Mouse (Mus musculus) forebrain, embryonic 12.5 days (tissue): ENCODE measurements around the gene Ffar4. TPM values are rescaled to one million over a fixed set of nuclear protein-coding genes. Genes with fewer than 3 reads are reported as not detected.

Experiments used
- ATAC-seq: fragments of 200-750 bp; cut with Nextera tagmentation; 2 replicates; pipeline ENCODE4 v1.8.0; 2017; ENCODE audit warnings: moderate TSS enrichment; ENCODE audit not compliant: low FRiP score
- H3K27ac ChIP-seq: fragments of 300-500 bp; sonication (generic); 2 replicates; pipeline ENCODE4 v1.5.1; 2016; ENCODE audit warnings: mild to moderate bottlenecking
- H3K27me3 ChIP-seq: fragments of 300-500 bp; sonication (generic); 2 replicates; pipeline ENCODE4 v1.6.1; 2016; ENCODE audit warnings: mild to moderate bottlenecking
- H3K36me3 ChIP-seq: fragments of 300-500 bp; sonication (generic); replicated peaks from 2 replicates; pipeline ENCODE4 v1.6.1; 2016; ENCODE audit warnings: mild to moderate bottlenecking
- H3K4me1 ChIP-seq: fragments of 300-500 bp; sonication (generic); 2 replicates; pipeline ENCODE4 v1.6.1; 2016
- H3K4me2 ChIP-seq: fragments of 300-500 bp; sonication (generic); 2 replicates; pipeline ENCODE4 v1.6.1; 2016; ENCODE audit warnings: mild to moderate bottlenecking, moderate library complexity
- H3K4me3 ChIP-seq: fragments of 300-500 bp; sonication (generic); replicated peaks from 2 replicates; pipeline ENCODE4 v1.5.1; 2016; ENCODE audit warnings: mild to moderate bottlenecking
- H3K9ac ChIP-seq: fragments of 300-500 bp; sonication (generic); 2 replicates; pipeline ENCODE4 v1.6.1; 2016; ENCODE audit warnings: mild to moderate bottlenecking
- H3K9me3 ChIP-seq: fragments of 300-500 bp; sonication (generic); 2 replicates; pipeline ENCODE4 v1.6.1; 2016
- WGBS: fragments of 180-500 bp; shearing (Covaris S2); methylation state at CpG from one replicate; pipeline ENCODE4 v1.1.7; 2016; 5-methylcytosine and 5-hydroxymethylcytosine counted together
- polyA plus RNA-seq: library from polyadenylated mRNA; unstranded; fragments of >200 nt; fragmentation: Nextera tagmentation; extraction: Ambion mirVana; gene quantifications from 2 replicates; pipeline ENCODE4 v1.2.1, GENCODE M21; 2016

Ffar4 gene
- polyA plus RNA-seq, 1 experiment from 2014 or later, result not detected

DNA sequence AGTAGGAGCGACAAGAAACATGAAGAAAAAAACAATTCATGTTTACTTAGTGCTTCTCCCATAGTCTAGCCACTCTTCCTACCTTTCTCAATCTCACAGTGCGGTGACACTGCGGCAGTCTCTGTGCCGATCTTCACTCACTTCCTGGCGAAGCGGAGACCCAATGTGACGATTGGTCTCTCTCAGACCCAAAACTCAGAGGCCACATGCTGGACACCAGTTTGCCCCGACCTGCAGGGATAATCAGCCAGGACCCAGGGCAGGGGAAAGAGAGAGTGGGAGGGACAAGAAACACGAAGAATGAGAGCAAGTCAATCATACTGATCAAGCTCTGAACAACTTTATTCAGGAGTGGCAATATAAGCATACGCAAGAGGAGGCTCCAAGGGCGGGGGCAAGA is 21.8 kb upstream of the Ffar4 start:
- Histone ChIP-seq H3K4me3 (no peak overlapping the region), H3K4me1 (no peaks in the 10 kb centered on the region), H3K27me3 (no peaks in the 10 kb centered on the region), H3K9ac (no peak overlapping the region), H3K9me3 (no peaks in the 10 kb centered on the region), H3K4me2 (no peak overlapping the region), H3K27ac (no peak overlapping the region), H3K36me3 (peaks cover 42% of the 10 kb centered on the region)
- WGBS, result 84% methylated on average over 11 of the region's 11 CpGs
- ATAC-seq, result no peak

DNA sequence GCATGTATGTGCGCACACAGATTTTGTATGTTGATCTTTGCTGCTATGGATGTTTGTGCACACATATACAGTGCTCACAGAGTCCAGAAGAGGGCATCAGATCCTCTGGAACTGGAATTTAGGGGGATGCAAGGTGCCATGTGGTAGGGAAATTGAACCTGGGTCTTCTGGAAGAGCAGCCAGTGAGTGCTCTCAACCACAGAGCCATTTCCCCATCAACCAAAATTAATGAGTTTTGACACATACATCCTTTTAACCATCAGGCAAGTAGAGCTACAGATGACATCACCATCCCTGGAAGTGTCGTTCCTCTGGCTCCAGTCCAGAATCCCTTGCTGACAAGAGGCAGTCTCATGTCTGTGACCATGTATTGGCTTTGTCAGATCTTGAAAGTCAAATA is 20.6 kb upstream of the Ffar4 start:
- no peaks in the 10 kb centered on the region for H3K27me3 ChIP-seq
- no peak overlapping the region for H3K4me3 ChIP-seq
- H3K4me1 ChIP-seq, result no peaks in the 10 kb centered on the region
- no peak overlapping the region for H3K27ac ChIP-seq
- ATAC-seq, result no peak
- H3K36me3 ChIP-seq, result peaks cover 30% of the 10 kb centered on the region
- WGBS, result 76% methylated on average over 2 of the region's 2 CpGs
- no peak overlapping the region for H3K9ac ChIP-seq
- no peak overlapping the region for H3K4me2 ChIP-seq
- H3K9me3 ChIP-seq, result no peaks in the 10 kb centered on the region

DNA sequence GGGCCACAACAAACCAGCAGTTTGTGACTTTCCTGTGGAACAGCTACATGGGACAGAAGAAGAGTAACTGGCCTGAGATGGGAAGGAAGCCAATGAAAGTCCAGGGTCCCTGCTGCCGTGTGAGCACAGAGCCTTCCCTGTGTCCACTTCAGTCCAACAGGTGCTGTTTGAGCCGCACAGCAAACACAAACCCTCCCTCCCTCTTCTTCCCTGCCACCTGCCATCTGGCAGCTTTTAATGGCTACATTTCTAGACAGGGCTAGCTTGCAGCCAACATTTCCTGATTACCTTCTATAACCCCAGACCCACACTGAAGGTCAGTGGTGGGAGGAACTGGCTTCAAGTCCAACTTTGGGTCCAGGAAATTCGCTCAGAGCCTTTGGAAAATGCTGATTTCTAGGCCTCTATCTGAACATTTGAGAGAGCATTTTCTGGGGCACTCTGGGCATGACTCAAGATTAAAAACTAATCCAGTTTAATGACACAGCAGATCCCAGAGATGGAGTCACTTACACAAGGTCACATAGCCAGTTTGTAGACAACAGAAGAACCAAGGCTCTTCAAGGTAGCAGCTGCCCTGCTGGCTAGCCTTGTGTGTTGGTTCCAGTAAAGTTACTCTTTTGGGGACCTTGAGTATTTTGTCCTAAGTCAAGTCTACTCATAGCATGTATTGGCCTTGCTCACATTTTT is 18.9 kb upstream of the Ffar4 start:
- no peaks in the 10 kb centered on the region for H3K27me3 ChIP-seq
- H3K36me3 ChIP-seq, result peaks cover 15% of the 10 kb centered on the region
- no peak overlapping the region for H3K9ac ChIP-seq
- 78% methylated on average over 3 of the region's 3 CpGs for WGBS
- H3K4me1 ChIP-seq, result no peaks in the 10 kb centered on the region
- no peak overlapping the region for H3K4me3 ChIP-seq
- no peak overlapping the region for H3K27ac ChIP-seq
- no peak overlapping the region for H3K4me2 ChIP-seq
- no peaks in the 10 kb centered on the region for H3K9me3 ChIP-seq
- no peak for ATAC-seq

DNA sequence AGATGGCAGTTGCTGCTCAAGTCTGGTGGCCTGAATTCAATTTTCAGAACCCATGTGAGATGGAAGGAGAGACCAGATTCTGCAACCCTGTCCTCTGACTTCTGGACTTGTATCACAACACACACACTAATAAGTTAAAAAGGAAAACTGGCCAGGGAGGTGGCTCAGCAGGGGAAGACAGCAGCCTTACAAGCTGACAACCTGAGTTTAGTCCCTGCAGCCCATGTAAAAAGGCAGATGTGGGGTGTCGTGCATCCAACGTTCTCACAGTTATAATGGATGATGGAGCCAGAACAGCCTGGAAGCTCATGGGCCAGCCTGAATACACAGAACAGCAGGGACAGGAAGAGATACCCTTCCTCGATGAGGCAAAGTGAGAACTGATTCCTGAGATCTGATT is 15.5 kb upstream of the Ffar4 start:
- Histone ChIP-seq H3K27me3 (no peaks in the 10 kb centered on the region), H3K4me3 (no peak overlapping the region), H3K9me3 (no peaks in the 10 kb centered on the region), H3K4me2 (no peak overlapping the region), H3K36me3 (no peaks in the 10 kb centered on the region), H3K4me1 (no peaks in the 10 kb centered on the region), H3K27ac (no peak overlapping the region), H3K9ac (no peak overlapping the region)
- 78% methylated on average over 3 of the region's 3 CpGs for WGBS
- no peak for ATAC-seq

DNA sequence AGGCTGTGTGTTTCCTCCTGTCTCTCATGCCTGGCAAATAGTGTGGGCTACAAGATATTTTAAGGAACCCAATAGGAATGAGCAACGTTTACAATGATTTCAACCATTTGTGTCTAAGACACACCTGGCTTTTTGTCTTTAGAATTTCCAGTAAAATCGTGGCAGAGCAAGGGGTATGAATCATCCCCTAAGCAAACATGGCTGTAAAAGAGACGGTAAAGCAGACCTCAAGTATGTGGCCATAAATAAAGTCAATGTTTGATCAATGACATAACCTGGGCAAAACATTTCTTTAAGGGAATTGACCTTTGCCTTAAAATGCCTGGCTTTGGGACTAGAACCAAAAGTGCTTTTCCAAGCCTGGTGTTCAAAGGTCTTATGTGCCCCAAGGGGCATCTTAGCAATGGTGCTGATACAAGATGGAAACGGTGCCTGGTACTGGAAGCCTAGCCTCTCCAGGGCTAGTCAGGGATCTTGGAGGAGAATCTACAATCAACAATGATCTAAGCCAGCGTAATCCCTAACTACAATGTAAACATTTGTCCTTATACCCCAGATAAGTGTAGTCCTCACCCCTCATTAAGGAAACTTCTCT is 13.8 kb upstream of the Ffar4 start:
- H3K4me1 ChIP-seq, result no peaks in the 10 kb centered on the region
- no peak for ATAC-seq
- no peak overlapping the region for H3K27ac ChIP-seq
- H3K9ac ChIP-seq, result no peak overlapping the region
- WGBS, result 83% methylated on average over 5 of the region's 5 CpGs
- no peaks in the 10 kb centered on the region for H3K9me3 ChIP-seq
- H3K27me3 ChIP-seq, result no peaks in the 10 kb centered on the region
- H3K4me3 ChIP-seq, result no peak overlapping the region
- no peaks in the 10 kb centered on the region for H3K36me3 ChIP-seq
- H3K4me2 ChIP-seq, result no peak overlapping the region

DNA sequence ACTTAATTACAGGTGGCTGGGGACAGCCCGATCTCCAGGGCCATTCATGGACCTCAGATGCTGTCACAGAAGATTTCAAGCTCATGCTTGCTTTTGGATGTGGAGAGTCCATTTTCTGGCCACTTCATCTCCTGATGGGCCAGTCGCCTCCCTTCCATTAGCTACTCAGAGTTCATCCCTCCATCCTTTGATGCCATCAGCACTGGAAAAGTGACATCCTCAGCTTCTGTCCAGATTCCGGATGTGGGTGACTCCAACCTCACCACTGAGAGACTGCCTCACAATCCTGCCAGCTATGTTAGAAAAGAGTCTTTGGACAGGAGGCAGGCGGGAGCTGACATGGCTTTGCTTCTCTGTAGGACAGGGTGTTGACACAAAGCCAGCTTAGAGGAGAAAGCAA is 11.0 kb upstream of the Ffar4 start:
- no peak overlapping the region for H3K4me2 ChIP-seq
- 96% methylated on average over 4 of the region's 4 CpGs for WGBS

DNA sequence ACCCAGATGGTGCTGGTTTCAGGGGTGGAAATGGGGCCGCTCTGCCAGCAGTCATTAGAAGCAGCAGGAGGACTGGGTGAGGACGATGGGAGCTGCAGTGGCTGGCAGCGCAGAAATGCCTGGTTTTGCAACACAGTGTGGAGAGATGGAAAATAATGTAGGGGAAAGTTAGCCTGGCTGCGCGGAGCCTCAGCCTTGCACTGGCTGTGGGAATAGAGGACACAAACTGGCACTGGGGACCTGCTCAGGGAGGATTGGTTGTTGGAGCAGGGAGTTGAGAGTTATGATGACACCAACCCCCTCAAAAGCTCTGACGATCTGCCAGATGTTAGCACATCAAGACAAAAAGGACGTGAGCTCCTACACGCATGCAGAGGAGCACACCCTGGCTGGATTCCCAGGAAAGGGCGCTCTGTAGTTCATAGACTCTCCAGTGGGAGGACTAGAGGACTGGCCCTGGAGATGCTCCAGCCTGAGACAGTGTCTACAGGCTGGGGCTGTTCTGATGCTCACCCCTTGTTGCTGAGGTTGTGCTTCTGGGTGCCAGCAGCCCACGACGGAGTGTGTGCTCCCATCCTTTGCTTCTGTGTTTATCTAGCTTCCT is 9.8 kb upstream of the Ffar4 start:
- Histone ChIP-seq H3K9me3 (no peaks in the 10 kb centered on the region), H3K4me2 (no peak overlapping the region), H3K4me1 (no peaks in the 10 kb centered on the region; the same call in 1 of the 2 replicates), H3K27ac (no peak overlapping the region), H3K4me3 (no peak overlapping the region), H3K9ac (no peak overlapping the region), H3K36me3 (no peaks in the 10 kb centered on the region), H3K27me3 (no peaks in the 10 kb centered on the region)
- 64% methylated on average over 11 of the region's 11 CpGs for WGBS
- ATAC-seq, result no peak

More for the DNA sequence above, 11.0 kb upstream of the Ffar4 start:
- Histone ChIP-seq H3K36me3 (no peaks in the 10 kb centered on the region), H3K4me1 (no peaks in the 10 kb centered on the region), H3K9ac (no peak overlapping the region), H3K27me3 (no peaks in the 10 kb centered on the region), H3K4me3 (no peak overlapping the region), H3K9me3 (no peaks in the 10 kb centered on the region), H3K27ac (no peak overlapping the region)
- no peak for ATAC-seq

DNA sequence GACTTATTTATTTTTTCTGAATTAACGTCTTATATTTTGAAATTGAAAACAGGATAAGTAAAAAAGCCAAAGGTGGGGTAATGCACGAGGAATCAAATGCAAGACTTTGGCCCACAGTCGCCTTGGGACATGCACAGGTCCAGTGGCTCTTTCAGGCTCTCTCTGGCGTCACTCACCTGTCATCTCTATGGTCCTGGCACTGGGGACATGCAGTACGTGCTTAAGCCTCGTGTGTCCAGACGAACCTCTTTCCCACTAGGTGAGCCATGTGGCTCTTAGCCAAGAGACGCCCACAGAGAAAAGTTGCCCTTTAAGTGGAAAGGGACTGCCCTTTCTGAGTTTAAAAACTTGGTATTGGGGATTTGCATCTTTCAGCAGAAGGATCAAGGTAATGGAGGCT is 7.5 kb upstream of the Ffar4 start:
- no peak overlapping the region for H3K9ac ChIP-seq
- H3K36me3 ChIP-seq, result no peaks in the 10 kb centered on the region
- H3K27ac ChIP-seq, result no peak overlapping the region
- no peaks in the 10 kb centered on the region for H3K9me3 ChIP-seq
- H3K4me1 ChIP-seq, result no peaks in the 10 kb centered on the region; the same call in 1 of the 2 replicates
- H3K4me3 ChIP-seq, result no peak overlapping the region
- peaks cover 9% of the 10 kb centered on the region for H3K27me3 ChIP-seq
- WGBS, result 79% methylated on average over 8 of the region's 8 CpGs
- no peak for ATAC-seq
- H3K4me2 ChIP-seq, result no peak overlapping the region

DNA sequence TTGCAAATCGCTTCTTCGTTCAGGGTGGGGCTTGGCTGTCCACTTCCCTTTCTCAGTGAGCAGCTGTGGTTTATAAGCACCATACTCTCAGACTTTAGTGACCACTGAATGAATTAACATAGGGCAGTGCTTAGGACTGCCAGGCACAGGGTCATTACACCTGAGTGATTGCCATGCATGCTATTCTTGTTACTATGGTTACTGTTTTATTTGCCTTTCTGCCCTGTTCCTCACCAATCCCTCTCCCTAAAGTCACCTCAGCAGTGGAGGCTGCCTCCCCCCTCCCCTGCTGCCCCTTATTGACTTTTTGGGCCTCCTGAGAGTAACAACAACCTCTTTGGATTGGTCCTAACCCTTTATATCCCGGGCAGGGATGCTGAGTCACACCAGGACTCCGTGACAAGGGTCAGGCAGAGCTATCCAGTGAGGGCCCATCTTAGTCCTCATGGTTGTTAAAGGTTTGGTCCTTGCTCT is 5.3 kb upstream of the Ffar4 start:
- Histone ChIP-seq H3K4me1 (no peaks in the 10 kb centered on the region; the same call in 1 of the 2 replicates), H3K27me3 (peaks cover 30% of the 10 kb centered on the region), H3K9ac (no peak overlapping the region), H3K4me3 (no peak overlapping the region), H3K9me3 (no peaks in the 10 kb centered on the region), H3K4me2 (no peak overlapping the region), H3K36me3 (no peaks in the 10 kb centered on the region), H3K27ac (no peak overlapping the region)
- no peak for ATAC-seq
- 62% methylated on average over 4 of the region's 4 CpGs for WGBS

DNA sequence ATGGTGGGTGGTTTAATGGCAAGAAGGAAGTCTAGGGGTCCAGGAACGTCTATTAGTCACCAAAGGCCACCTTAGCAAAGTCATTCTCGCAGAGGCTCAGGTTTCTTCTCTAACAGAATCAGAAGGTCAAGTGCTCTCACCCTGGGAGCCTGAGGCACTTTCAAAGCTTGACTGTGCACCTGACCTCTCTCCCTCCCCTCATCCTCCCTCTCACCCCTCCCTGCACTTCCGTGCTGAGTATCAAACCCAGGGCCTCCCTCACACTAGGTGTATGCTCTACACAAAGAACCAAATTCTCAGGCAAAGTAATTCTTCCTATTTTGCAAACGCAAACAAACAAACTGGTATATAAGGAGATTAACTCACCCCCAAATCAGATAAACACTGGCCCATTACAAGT is 640 bp upstream of the Ffar4 start:
- Histone ChIP-seq H3K9ac (no peak overlapping the region), H3K36me3 (no peaks in the 10 kb centered on the region), H3K4me1 (peaks cover 11% of the 10 kb centered on the region), H3K27me3 (peaks cover 60% of the 10 kb centered on the region), H3K4me3 (no peak overlapping the region), H3K9me3 (no peaks in the 10 kb centered on the region), H3K4me2 (no peak overlapping the region), H3K27ac (no peak overlapping the region)
- ATAC-seq, result no peak
- 19% methylated on average over 4 of the region's 4 CpGs for WGBS

DNA sequence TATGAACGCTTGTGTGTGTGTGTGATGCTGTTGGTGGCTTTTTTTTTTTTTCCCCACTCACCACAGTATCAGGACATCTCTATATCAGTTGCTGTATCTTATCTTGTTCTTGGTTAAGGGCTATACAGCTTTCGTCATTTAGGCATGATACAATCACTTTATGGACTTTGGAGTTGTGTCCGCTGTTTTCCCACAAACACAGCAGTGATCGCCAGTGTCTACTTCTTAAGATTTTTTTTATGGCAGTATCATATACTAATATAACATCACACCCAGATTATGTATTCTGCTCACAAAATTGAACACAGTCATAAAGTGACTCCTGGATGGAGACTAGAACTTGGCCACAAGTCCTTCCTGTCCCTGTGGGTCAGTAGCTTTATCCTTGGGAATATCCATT is 11.0 kb downstream of the Ffar4 start:
- no peak for ATAC-seq
- H3K27ac ChIP-seq, result no peak overlapping the region
- no peak overlapping the region for H3K9ac ChIP-seq
- H3K9me3 ChIP-seq, result no peaks in the 10 kb centered on the region
- H3K4me3 ChIP-seq, result no peak overlapping the region
- no peaks in the 10 kb centered on the region for H3K27me3 ChIP-seq
- no peak overlapping the region for H3K4me2 ChIP-seq
- H3K4me1 ChIP-seq, result no peaks in the 10 kb centered on the region
- 95% methylated on average over 4 of the region's 4 CpGs for WGBS
- no peaks in the 10 kb centered on the region for H3K36me3 ChIP-seq

DNA sequence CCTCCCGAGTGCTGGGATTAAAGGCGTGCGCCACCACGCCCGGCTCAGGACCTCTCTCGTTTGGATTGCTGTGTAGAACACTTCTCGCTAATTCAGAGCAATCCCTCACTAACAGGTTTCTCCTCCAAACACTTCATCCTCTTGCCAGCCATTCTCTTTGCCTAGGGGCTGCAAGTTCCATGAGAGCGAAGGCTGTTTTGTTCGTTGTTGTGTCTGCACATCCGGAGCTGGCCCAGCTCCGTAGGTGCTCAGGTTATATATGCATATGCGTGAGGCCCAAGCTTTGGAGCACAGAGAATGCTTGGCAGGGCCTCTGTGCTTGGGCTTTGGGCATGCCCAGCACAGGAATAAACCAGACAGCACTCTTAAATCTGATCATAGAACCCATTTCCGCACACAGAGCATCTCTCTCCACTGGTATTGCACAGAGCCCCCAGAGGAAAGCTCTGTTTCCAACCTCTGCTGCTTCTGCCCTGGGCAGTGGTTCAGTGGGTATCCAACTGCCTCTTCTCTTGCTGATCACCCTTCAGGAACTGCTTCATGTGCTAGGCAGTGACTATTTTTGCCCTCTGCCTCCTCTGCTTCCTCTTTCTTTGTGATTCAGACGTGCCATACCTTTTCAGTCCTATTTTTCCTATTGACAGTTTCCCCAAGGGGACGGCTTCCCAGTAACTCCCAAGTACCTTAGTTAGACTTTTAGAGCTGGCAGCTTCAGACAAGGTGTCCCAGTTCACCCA is 12.8 kb downstream of the Ffar4 start:
- no peaks in the 10 kb centered on the region for H3K9me3 ChIP-seq
- H3K27me3 ChIP-seq, result no peaks in the 10 kb centered on the region
- no peak overlapping the region for H3K9ac ChIP-seq
- no peaks in the 10 kb centered on the region for H3K4me1 ChIP-seq
- ATAC-seq, result no peak
- no peak overlapping the region for H3K4me2 ChIP-seq
- H3K27ac ChIP-seq, result no peak overlapping the region
- 93% methylated on average over 15 of the region's 15 CpGs for WGBS
- no peak overlapping the region for H3K4me3 ChIP-seq
- H3K36me3 ChIP-seq, result no peaks in the 10 kb centered on the region
